Mouse (Mus musculus) CD4-positive, CD25-positive, alpha-beta regulatory T cell, adult 9 weeks (primary cell): ENCODE results near the gene Txlna. TPM values are rescaled to one million over a fixed set of nuclear protein-coding genes. Genes with fewer than 3 reads are reported as not detected.

Experiments
- polyA plus RNA-seq: library from polyadenylated mRNA; unstranded; fragments of 100-300 nt; shearing (Covaris generic); gene quantifications from one replicate; pipeline ENCODE4 v1.2.1, GENCODE M21; 2017

The Txlna gene
- 88.8 TPM for polyA plus RNA-seq

GRCm38 (mm10) chr4:129640638-129641467, at the start of gene Txlna:
Gene Txlna (minus strand): TSS chr4:129641065.

GRCm38 (mm10) chr4:129672083-129672877, 31.4 kb upstream of the Txlna start, which contains the start of gene Kpna6:
Gene Kpna6 (minus strand): TSS chr4:129672767.

GRCm38 (mm10) chr4:129623681-129624091, 17.2 kb downstream of the Txlna start, which contains the start of gene Ccdc28b:
Gene Ccdc28b (minus strand): TSS chr4:129623947.

GRCm38 (mm10) chr4:129618786-129619691, 21.8 kb downstream of the Txlna start, which contains the start of gene Iqcc:
Gene Iqcc (minus strand): TSS chr4:129619099.

GRCm38 (mm10) chr4:129614093-129614492, 26.8 kb downstream of the Txlna start, which contains the start of gene Dcdc2b:
Gene Dcdc2b (minus strand): TSS chr4:129614257.

GRCm38 (mm10) chr4:129600233-129601158, 40.4 kb downstream of the Txlna start, which contains the start of the genes Eif3i and Tmem234:
Gene Eif3i (minus strand): TSS chr4:129600648.
Gene Tmem234 (plus strand): TSS chr4:129600668.

GRCm38 (mm10) chr4:129578466-129578865, 62.4 kb downstream of the Txlna start, which contains the start of gene Fam167b:
Gene Fam167b (minus strand): TSS chr4:129578549.

Other genes starting within 250 kb of the Txlna start
- gene Zbtb8b, start 200.2 kb downstream of the Txlna start, polyA plus RNA-seq: not detected
- gene Bsdc1, start 179.5 kb downstream of the Txlna start, polyA plus RNA-seq: 44.4 TPM
- gene Tssk3, start 150.0 kb downstream of the Txlna start, polyA plus RNA-seq: not detected
- gene Fam229a, start 149.9 kb downstream of the Txlna start, polyA plus RNA-seq: not detected
- gene Marcksl1, start 127.5 kb downstream of the Txlna start, polyA plus RNA-seq: 6.5 TPM
- gene Hdac1, start 98.4 kb downstream of the Txlna start, polyA plus RNA-seq: 375 TPM
- gene Lck, start 67.4 kb downstream of the Txlna start, polyA plus RNA-seq: 1,699 TPM
- not detected for gene Fam167b, start 62.5 kb downstream of the Txlna start, polyA plus RNA-seq
- 238 TPM for gene Eif3i, start 40.4 kb downstream of the Txlna start, polyA plus RNA-seq
- gene Tmem234, start 40.4 kb downstream of the Txlna start, polyA plus RNA-seq: 282 TPM
- gene Dcdc2b, start 26.8 kb downstream of the Txlna start, polyA plus RNA-seq: 8.8 TPM
- 43.9 TPM for gene Iqcc, start 22.0 kb downstream of the Txlna start, polyA plus RNA-seq
- 49.2 TPM for gene Ccdc28b, start 17.1 kb downstream of the Txlna start, polyA plus RNA-seq
- 26.1 TPM for gene Kpna6, start 31.7 kb upstream of the Txlna start, polyA plus RNA-seq
- 25.6 TPM for gene Tmem39b, start 55.8 kb upstream of the Txlna start, polyA plus RNA-seq
- 30.1 TPM for gene Khdrbs1, start 101.2 kb upstream of the Txlna start, polyA plus RNA-seq
- 247 TPM for gene Ptp4a2, start 170.2 kb upstream of the Txlna start, polyA plus RNA-seq